Mouse (Mus musculus): Measurements from ENCODE around the gene Olfr299. TPM values are rescaled to one million over a fixed set of nuclear protein-coding genes. Genes with fewer than 3 reads are reported as not detected.

Gene Olfr299
- not detected in 2 replicates for polyA plus RNA-seq (2015; fragmentation: Nextera tagmentation; extraction: Ambion mirVana)

DNA sequence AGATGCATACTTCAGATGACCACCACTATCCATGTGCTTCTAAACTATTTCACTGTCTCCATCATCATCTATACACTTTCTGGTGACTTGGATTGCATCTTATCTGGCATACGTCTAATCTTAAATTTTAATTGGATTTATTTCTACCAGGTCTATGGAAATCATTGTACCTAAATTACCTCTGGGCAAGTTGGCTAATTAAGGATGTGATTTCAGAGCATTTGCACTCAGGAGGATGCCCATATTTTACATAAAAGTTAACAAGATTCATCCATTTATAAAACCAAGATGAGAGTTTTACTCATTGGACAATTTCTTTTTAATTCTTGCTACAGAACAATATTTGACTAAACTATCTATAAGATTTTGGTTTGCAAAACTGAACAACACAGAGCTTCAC is at the start of gene Olfr299:
Olfr299 (plus strand) TSS at position 301 of the 400 bp plus-strand sequence.

GRCm38 (mm10) chr7:86492384-86492783 is 32.7 kb downstream of the Olfr299 start, which contains the start of gene Olfr298:
TSS of gene Olfr298 (minus strand) at chr7:86492484.

Other genes with a start within 250 kb of the Olfr299 start
- gene Vmn2r76, start 213.6 kb upstream of the Olfr299 start, polyA plus RNA-seq (2015; fragmentation: Nextera tagmentation; extraction: Ambion mirVana), result not detected in 2 replicates
- gene Olfr310, start 182.7 kb upstream of the Olfr299 start, polyA plus RNA-seq (2015; fragmentation: Nextera tagmentation; extraction: Ambion mirVana), result not detected in 2 replicates
- not detected in 2 replicates for gene Olfr309, start 146.2 kb upstream of the Olfr299 start, polyA plus RNA-seq (2015; fragmentation: Nextera tagmentation; extraction: Ambion mirVana)
- gene Olfr308, start 134.3 kb upstream of the Olfr299 start, polyA plus RNA-seq (2015; fragmentation: Nextera tagmentation; extraction: Ambion mirVana), result not detected in 2 replicates
- not detected in 2 replicates for gene Olfr307, start 122.3 kb upstream of the Olfr299 start, polyA plus RNA-seq (2015; fragmentation: Nextera tagmentation; extraction: Ambion mirVana)
- not detected in 2 replicates for gene Olfr305, start 93.0 kb upstream of the Olfr299 start, polyA plus RNA-seq (2015; fragmentation: Nextera tagmentation; extraction: Ambion mirVana)
- gene Olfr304, start 73.3 kb upstream of the Olfr299 start, polyA plus RNA-seq (2015; fragmentation: Nextera tagmentation; extraction: Ambion mirVana), result not detected in 2 replicates
- not detected in 2 replicates for gene Olfr303, start 62.1 kb upstream of the Olfr299 start, polyA plus RNA-seq (2015; fragmentation: Nextera tagmentation; extraction: Ambion mirVana)
- not detected in 2 replicates for gene Olfr301, start 56.1 kb upstream of the Olfr299 start, polyA plus RNA-seq (2015; fragmentation: Nextera tagmentation; extraction: Ambion mirVana)
- not detected in 2 replicates for gene Olfr298, start 32.6 kb downstream of the Olfr299 start, polyA plus RNA-seq (2015; fragmentation: Nextera tagmentation; extraction: Ambion mirVana)
- gene Olfr297, start 60.0 kb downstream of the Olfr299 start, polyA plus RNA-seq (2015; fragmentation: Nextera tagmentation; extraction: Ambion mirVana), result not detected in 2 replicates
- not detected in 2 replicates for gene Olfr295, start 123.9 kb downstream of the Olfr299 start, polyA plus RNA-seq (2015; fragmentation: Nextera tagmentation; extraction: Ambion mirVana)
- gene Olfr294, start 156.7 kb downstream of the Olfr299 start, polyA plus RNA-seq (2015; fragmentation: Nextera tagmentation; extraction: Ambion mirVana), result not detected in 2 replicates
- not detected in 2 replicates for gene Olfr293, start 189.1 kb downstream of the Olfr299 start, polyA plus RNA-seq (2015; fragmentation: Nextera tagmentation; extraction: Ambion mirVana)
- not detected in 2 replicates for gene Olfr292, start 228.4 kb downstream of the Olfr299 start, polyA plus RNA-seq (2015; fragmentation: Nextera tagmentation; extraction: Ambion mirVana)